Mouse (Mus musculus): ENCODE data around the gene Mpped2. TPM values are rescaled to one million over a fixed set of nuclear protein-coding genes. Genes with fewer than 3 reads are reported as not detected.
A peak's percentile ranks its signal among the peaks of the same experiment; 100 is the strongest.

Gene Mpped2
- polyA plus RNA-seq, 1 experiment from 2014 or later, result 221 TPM

- H3K36me3 ChIP-seq, result no peaks in the 10 kb centered on the region
- 13% methylated on average over 7 of the region's 7 CpGs for WGBS
- H3K4me2 ChIP-seq (replicated peaks), result no peak overlapping the region
Measured at GRCm38 (mm10) chr2:106710862-106711477, 17.9 kb downstream of the Mpped2 start.

DNA sequence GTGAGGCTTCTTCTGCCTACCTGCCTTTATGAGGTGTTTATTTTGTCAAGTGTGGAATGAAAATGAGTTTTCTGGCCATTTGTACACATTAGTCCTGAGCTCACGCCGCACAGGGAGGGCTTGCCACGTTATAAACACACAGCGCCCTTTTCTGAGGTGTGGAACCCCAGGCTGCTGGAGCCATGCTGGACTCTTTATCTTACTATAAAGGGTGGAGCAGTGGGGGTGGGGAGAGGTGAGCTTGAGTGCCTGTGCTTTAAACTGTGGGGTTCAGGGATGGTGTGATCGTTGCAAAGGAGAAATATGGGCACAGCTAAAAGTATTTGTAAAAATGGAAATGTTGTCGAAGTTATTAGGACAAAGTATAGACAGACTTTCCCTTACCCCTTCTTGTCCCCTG, 18.4 kb downstream of the Mpped2 start:
- H3K27me3 ChIP-seq, result no peaks in the 10 kb centered on the region
- no peaks in the 10 kb centered on the region for H3K36me3 ChIP-seq
- no peak overlapping the region for H3K27ac ChIP-seq (replicated peaks)
- peaks cover 67% of the 10 kb centered on the region for H3K4me1 ChIP-seq
- whole genome bisulfite sequencing, result 48% methylated on average over 6 of the region's 6 CpGs
- H3K9ac ChIP-seq (replicated peaks), result no peak overlapping the region
- H3K4me3 ChIP-seq, result no peak overlapping the region
- H3K4me2 ChIP-seq (replicated peaks), result no peak overlapping the region
- no peaks in the 10 kb centered on the region for H3K9me3 ChIP-seq
- ATAC-seq (replicated peaks), result no peak

More at GRCm38 (mm10) chr2:106710862-106711477, 17.9 kb downstream of the Mpped2 start:
- no peak overlapping the region for H3K9ac ChIP-seq (replicated peaks)
- H3K27me3 ChIP-seq, result no peaks in the 10 kb centered on the region
- H3K4me3 ChIP-seq, result no peak overlapping the region
- H3K4me1 ChIP-seq, result peaks cover 67% of the 10 kb centered on the region
- H3K27ac ChIP-seq (replicated peaks), result no peak overlapping the region
- no peak for ATAC-seq (replicated peaks)
- H3K9me3 ChIP-seq, result no peaks in the 10 kb centered on the region

DNA sequence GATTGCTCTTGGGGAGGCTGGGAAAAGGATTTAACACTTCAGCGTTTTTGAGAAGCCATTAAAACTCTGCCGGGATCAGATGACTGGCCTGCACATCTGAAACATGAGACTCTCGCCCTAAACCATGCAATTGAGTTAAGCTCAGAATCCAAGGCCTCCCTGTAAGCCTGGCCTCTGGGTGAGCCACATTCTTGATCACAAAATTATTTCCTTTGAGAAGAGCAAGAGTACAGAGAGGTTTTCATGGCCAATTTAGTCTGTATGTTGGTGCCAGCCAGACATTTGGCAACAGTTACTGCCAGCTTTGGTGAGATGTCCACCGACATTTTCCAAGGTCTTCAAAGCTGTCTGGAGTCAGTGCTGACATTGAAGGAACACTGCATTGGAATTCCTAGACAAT, 20.1 kb downstream of the Mpped2 start:
- Histone ChIP-seq H3K4me3 (no peak overlapping the region), H3K27ac (replicated peaks) (no peak overlapping the region), H3K36me3 (no peaks in the 10 kb centered on the region), H3K27me3 (no peaks in the 10 kb centered on the region), H3K4me1 (peaks cover 68% of the 10 kb centered on the region), H3K9ac (replicated peaks) (no peak overlapping the region), H3K4me2 (replicated peaks) (no peak overlapping the region), H3K9me3 (no peaks in the 10 kb centered on the region)
- ATAC-seq (replicated peaks), result no peak
- 14% methylated on average over 4 of the region's 4 CpGs for WGBS

DNA sequence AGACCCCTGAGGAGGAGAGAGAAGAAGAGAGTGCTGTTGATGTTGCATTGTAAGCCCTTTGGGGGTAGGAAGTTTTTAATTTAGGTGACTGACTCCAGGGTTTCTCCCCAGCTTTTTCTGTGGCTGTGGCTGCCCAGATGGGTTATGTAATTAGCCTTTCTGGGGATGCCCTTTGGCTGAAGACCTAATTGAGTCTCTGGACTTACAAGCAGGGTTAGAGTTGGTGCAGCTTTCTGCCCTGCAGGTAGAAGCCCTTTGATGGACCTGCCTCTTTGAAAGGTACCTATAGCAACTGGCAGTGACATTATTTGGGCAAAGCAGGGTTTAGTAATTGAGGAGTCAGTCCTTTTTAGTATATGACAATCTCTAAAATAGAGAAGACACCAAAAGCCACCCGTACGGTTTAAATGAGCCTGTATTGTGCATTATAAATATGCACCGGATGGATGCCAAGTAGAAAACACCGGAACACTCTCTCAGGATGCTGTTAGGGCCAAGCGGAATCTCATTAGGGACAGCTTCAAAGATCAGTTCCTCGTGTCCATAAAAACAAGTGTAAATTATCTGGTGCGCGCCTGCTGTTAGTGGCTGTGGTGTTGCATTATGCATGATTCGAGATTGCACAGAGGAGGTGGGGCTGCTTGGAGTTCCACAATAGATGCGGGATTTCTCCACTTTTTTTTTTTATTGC, 22.8 kb downstream of the Mpped2 start:
- Histone ChIP-seq H3K27ac (replicated peaks) (peak overlapping the region; percentile 67), H3K4me2 (replicated peaks) (peak overlapping the region; percentile 16; the same call in 1 of the 2 replicates), H3K9ac (replicated peaks) (no peak overlapping the region), H3K9me3 (no peaks in the 10 kb centered on the region), H3K4me1 (peaks cover 82% of the 10 kb centered on the region), H3K36me3 (no peaks in the 10 kb centered on the region), H3K27me3 (no peaks in the 10 kb centered on the region), H3K4me3 (no peak overlapping the region)
- peak; percentile 90 for ATAC-seq (replicated peaks)
- WGBS, result 7% methylated on average over 10 of the region's 10 CpGs

DNA sequence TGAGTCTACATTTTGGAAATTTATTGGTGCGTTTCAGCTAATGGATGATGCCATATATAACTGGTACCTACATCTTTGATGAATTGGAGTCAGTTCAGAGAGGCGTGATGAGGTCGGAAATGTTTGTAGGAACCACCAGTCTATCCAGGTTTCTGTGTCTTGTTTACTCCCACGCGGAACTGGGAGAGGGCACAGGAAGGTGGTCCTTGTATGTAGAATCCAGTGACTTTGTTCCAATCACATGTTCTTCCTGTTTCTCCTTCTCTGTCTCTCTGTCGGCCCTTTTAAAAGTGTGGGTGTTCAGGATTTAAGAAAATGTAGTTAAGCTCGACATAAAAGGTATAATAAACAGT, 23.3 kb downstream of the Mpped2 start:
- Histone ChIP-seq H3K9me3 (no peaks in the 10 kb centered on the region), H3K9ac (replicated peaks) (no peak overlapping the region), H3K4me1 (peaks cover 82% of the 10 kb centered on the region), H3K27me3 (no peaks in the 10 kb centered on the region), H3K36me3 (no peaks in the 10 kb centered on the region), H3K4me3 (no peak overlapping the region), H3K27ac (replicated peaks) (peak overlapping the region; percentile 67), H3K4me2 (replicated peaks) (peak overlapping the region; percentile 16; the same call in 1 of the 2 replicates)
- no peak for ATAC-seq (replicated peaks)
- WGBS, result 46% methylated on average over 7 of the region's 7 CpGs

DNA sequence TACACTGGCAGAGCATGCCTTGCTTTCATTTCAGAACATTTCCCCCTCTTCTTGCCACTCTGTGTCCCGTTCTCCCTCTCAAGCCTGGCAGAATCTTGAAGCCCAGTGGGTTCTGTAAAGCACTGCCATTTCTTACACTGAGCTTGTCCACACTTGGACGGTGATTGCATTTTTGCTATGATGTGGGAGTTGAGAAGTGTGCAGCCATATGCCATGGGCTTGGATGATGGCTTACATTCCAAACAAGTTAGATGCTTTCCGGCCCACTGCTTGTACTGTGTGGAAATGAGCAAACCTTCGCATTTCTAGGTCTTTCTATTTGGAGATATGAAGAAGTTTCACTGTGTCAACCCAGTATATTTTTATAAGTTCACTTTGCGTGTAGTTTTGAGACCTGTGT, 25.8 kb downstream of the Mpped2 start:
- 81% methylated on average over 5 of the region's 5 CpGs for WGBS
- no peak overlapping the region for H3K9ac ChIP-seq (replicated peaks)
- H3K4me1 ChIP-seq, result peaks cover 82% of the 10 kb centered on the region
- no peak overlapping the region for H3K4me2 ChIP-seq (replicated peaks)
- H3K9me3 ChIP-seq, result no peaks in the 10 kb centered on the region
- ATAC-seq (replicated peaks), result no peak
- H3K36me3 ChIP-seq, result no peaks in the 10 kb centered on the region
- H3K27me3 ChIP-seq, result no peaks in the 10 kb centered on the region
- no peak overlapping the region for H3K27ac ChIP-seq (replicated peaks)
- no peak overlapping the region for H3K4me3 ChIP-seq

GRCm38 (mm10) chr2:106719434-106719833, 26.4 kb downstream of the Mpped2 start:
- 0 out of 2 replicates have a peak overlapping the region, but pooled peaks have one; percentile 65 for H3K27ac ChIP-seq (replicated peaks)
- H3K4me3 ChIP-seq, result no peak overlapping the region
- ATAC-seq (replicated peaks), result no peak
- H3K36me3 ChIP-seq, result no peaks in the 10 kb centered on the region
- H3K4me1 ChIP-seq, result peaks cover 84% of the 10 kb centered on the region
- no peak overlapping the region for H3K9ac ChIP-seq (replicated peaks)
- H3K27me3 ChIP-seq, result no peaks in the 10 kb centered on the region
- WGBS, result 96% methylated on average over 3 of the region's 3 CpGs
- no peaks in the 10 kb centered on the region for H3K9me3 ChIP-seq
- no peak overlapping the region for H3K4me2 ChIP-seq (replicated peaks)

GRCm38 (mm10) chr2:106720644-106721043, 27.6 kb downstream of the Mpped2 start:
- Histone ChIP-seq H3K9me3 (no peaks in the 10 kb centered on the region), H3K36me3 (0 out of 2 replicates have a peak, but pooled peaks cover 1% of the 10 kb centered on the region), H3K9ac (replicated peaks) (no peak overlapping the region), H3K27ac (replicated peaks) (peak overlapping the region; percentile 65), H3K4me1 (peaks cover 74% of the 10 kb centered on the region), H3K27me3 (no peaks in the 10 kb centered on the region), H3K4me2 (replicated peaks) (no peak overlapping the region), H3K4me3 (no peak overlapping the region)
- no peak for ATAC-seq (replicated peaks)
- WGBS, result 10% methylated on average over 5 of the region's 5 CpGs

- H3K9ac ChIP-seq (replicated peaks), result no peak overlapping the region
- H3K4me1 ChIP-seq, result peaks cover 62% of the 10 kb centered on the region
- H3K4me2 ChIP-seq (replicated peaks), result no peak overlapping the region
- WGBS, result 72% methylated on average over 4 of the region's 4 CpGs
- no peak for ATAC-seq (replicated peaks)
- 0 out of 2 replicates have a peak, but pooled peaks cover 4% of the 10 kb centered on the region for H3K36me3 ChIP-seq
- no peaks in the 10 kb centered on the region for H3K27me3 ChIP-seq
- H3K9me3 ChIP-seq, result no peaks in the 10 kb centered on the region
- H3K27ac ChIP-seq (replicated peaks), result no peak overlapping the region
- no peak overlapping the region for H3K4me3 ChIP-seq
Measured at GRCm38 (mm10) chr2:106722020-106722419, 29.0 kb downstream of the Mpped2 start.

GRCm38 (mm10) chr2:106729951-106730564, 37.0 kb downstream of the Mpped2 start:
- Histone ChIP-seq H3K9me3 (no peaks in the 10 kb centered on the region), H3K4me1 (peaks cover 32% of the 10 kb centered on the region), H3K27me3 (no peaks in the 10 kb centered on the region), H3K36me3 (0 out of 2 replicates have a peak, but pooled peaks cover 4% of the 10 kb centered on the region), H3K4me2 (replicated peaks) (no peak overlapping the region), H3K27ac (replicated peaks) (peak overlapping the region; percentile 23; the same call in 1 of the 2 replicates), H3K4me3 (no peak overlapping the region), H3K9ac (replicated peaks) (no peak overlapping the region)
- WGBS, result 37% methylated on average over 6 of the region's 6 CpGs
- 0 out of 2 replicates have a peak, but pooled peaks have one; percentile 49 for ATAC-seq (replicated peaks)

- H3K4me3 ChIP-seq, result no peak overlapping the region
- no peaks in the 10 kb centered on the region for H3K27me3 ChIP-seq
- no peak overlapping the region for H3K9ac ChIP-seq (replicated peaks)
- peaks cover 37% of the 10 kb centered on the region for H3K4me1 ChIP-seq
- H3K9me3 ChIP-seq, result no peaks in the 10 kb centered on the region
- WGBS, result 69% methylated on average over 8 of the region's 8 CpGs
- H3K27ac ChIP-seq (replicated peaks), result peak overlapping the region; percentile 23; the same call in 1 of the 2 replicates
- 0 out of 2 replicates have a peak, but pooled peaks cover 4% of the 10 kb centered on the region for H3K36me3 ChIP-seq
- no peak; the same call in 1 of the 2 replicates for ATAC-seq (replicated peaks)
- no peak overlapping the region for H3K4me2 ChIP-seq (replicated peaks)
Measured at GRCm38 (mm10) chr2:106730608-106731007, 37.5 kb downstream of the Mpped2 start.

- no peak overlapping the region for H3K9ac ChIP-seq (replicated peaks)
- ATAC-seq (replicated peaks), result no peak
- no peaks in the 10 kb centered on the region for H3K9me3 ChIP-seq
- no peak overlapping the region for H3K27ac ChIP-seq (replicated peaks)
- no peak overlapping the region for H3K4me2 ChIP-seq (replicated peaks)
- H3K36me3 ChIP-seq, result no peaks in the 10 kb centered on the region
- H3K27me3 ChIP-seq, result no peaks in the 10 kb centered on the region
- H3K4me3 ChIP-seq, result no peak overlapping the region
- peaks cover 46% of the 10 kb centered on the region for H3K4me1 ChIP-seq
- WGBS, result 82% methylated on average over 4 of the region's 4 CpGs
Measured at GRCm38 (mm10) chr2:106731478-106731877, 38.4 kb downstream of the Mpped2 start.
